In the genomic region with DNA sequence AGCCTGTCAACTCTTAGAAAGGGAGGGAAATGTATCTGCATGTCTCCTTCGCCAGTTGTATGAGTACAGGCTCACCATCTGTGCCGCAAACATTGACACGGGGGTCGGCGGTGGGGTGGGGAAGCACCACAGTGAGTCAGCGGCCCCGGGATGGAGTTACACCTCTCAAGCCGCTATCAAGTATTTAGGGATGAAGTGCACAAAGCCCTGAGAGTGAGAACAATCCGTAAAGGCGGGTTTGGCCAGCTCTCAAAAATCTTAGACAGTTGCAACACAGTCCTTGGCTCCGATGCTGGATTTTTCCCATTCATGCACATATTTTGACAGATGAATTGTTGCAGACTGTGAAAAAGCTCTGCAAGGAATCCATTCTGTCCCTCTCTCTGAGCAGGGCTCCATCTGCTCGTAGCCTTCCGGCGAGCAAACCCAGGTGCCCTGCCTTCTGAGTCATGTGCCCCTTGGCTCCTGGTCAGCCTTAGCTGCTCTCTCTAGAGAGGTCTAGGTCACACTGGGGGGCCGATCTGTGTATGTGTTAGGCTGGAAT, we compare ENCODE assay signal across 8 mouse cellular contexts.
DNase-seq lines count a peak whose midpoint lies in the region; ATAC-seq lines count a peak whose summit lies in the region.

No protein-coding gene starts in this region.

- WGBS in embryonic facial prominence, embryonic 13.5 days, result 21% methylated on average over 15 of the region's 15 CpGs
- WGBS in neural tube, embryonic 11.5 days, result 31% methylated on average over 15 of the region's 15 CpGs

- H3K4me2 ChIP-seq in embryonic facial prominence, embryonic 13.5 days, result peak overlapping the region; percentile 44
- H3K4me2 ChIP-seq in neural tube, embryonic 11.5 days (ENCODE audit: low read depth), result no peak overlapping the region

- intact Hi-C loops in left cerebral cortex, postnatal 36 days (cut with DNase I), result no loop called here

- 0 out of 2 replicates have a peak overlapping the region, but pooled peaks have one; percentile 17 for H3K9ac ChIP-seq in embryonic facial prominence, embryonic 13.5 days
- H3K9ac ChIP-seq in neural tube, embryonic 11.5 days (ENCODE audit: low read length), result no peak overlapping the region

- peak; percentile 71 to 73 for DNase-seq in adrenal gland, postnatal 36 days
- peak; percentile 98 for DNase-seq in heart, adult 11 months
- peak; percentile 49 to 54 for DNase-seq in kidney, adult 8-10 months
- DNase-seq in left cerebral cortex, postnatal 36 days (ENCODE audit: low spot score in 2 of 2), result peak; percentile 61 to 70
- peak; percentile 16 for DNase-seq in neural tube, embryonic 11.5 days (ENCODE audit: low spot score)
- peak; percentile 55 to 75 for DNase-seq in urinary bladder, postnatal 36 days (ENCODE audit: low spot score in 2 of 2)
- DNase-seq in thymus, postnatal 0 days (ENCODE audit: low spot score), result no peak

- peaks cover 27% of the 10 kb centered on the region for H3K4me1 ChIP-seq in embryonic facial prominence, embryonic 13.5 days
- no peaks in the 10 kb centered on the region; the same call in 1 of the 2 replicates for H3K4me1 ChIP-seq in neural tube, embryonic 11.5 days (ENCODE audit: control insufficient read depth, insufficient read depth, low read length)

- no peaks in the 10 kb centered on the region for H3K36me3 ChIP-seq in embryonic facial prominence, embryonic 13.5 days
- no peaks in the 10 kb centered on the region for H3K36me3 ChIP-seq in neural tube, embryonic 11.5 days (ENCODE audit: control insufficient read depth, insufficient read depth, low read length)

- peak overlapping the region; percentile 58 for H3K27ac ChIP-seq in embryonic facial prominence, embryonic 13.5 days
- no peak overlapping the region; the same call in 1 of the 2 replicates for H3K27ac ChIP-seq in neural tube, embryonic 11.5 days (ENCODE audit: low read depth, low read length)

- ATAC-seq in embryonic facial prominence, embryonic 13.5 days (ENCODE audit: insufficient number of reproducible peaks, insufficient read depth, low FRiP score, low TSS enrichment, low read depth), result peak; percentile 43; the same call in 1 of the 2 replicates
- ATAC-seq in neural tube, embryonic 11.5 days (ENCODE audit: insufficient read depth, low FRiP score, low TSS enrichment), result no peak

- no peak overlapping the region for H3K4me3 ChIP-seq in embryonic facial prominence, embryonic 13.5 days
- no peak overlapping the region for H3K4me3 ChIP-seq in neural tube, embryonic 11.5 days (ENCODE audit: low read depth, low read length)

- no peaks in the 10 kb centered on the region for H3K9me3 ChIP-seq in embryonic facial prominence, embryonic 13.5 days
- H3K9me3 ChIP-seq in neural tube, embryonic 11.5 days (ENCODE audit: control insufficient read depth, low read length), result no peaks in the 10 kb centered on the region

- no peaks in the 10 kb centered on the region for H3K27me3 ChIP-seq in embryonic facial prominence, embryonic 13.5 days
- H3K27me3 ChIP-seq in neural tube, embryonic 11.5 days (ENCODE audit: control insufficient read depth, insufficient read depth, low read length), result no peaks in the 10 kb centered on the region
